Mouse (Mus musculus) fibroblast of lung, adult 2 months (primary cell): Measurements from ENCODE around the gene Il6ra.
"Not testable (repeated sequence)": the region's sequence is repeated elsewhere in the genome, so short reads cannot be mapped to it uniquely, and the experiment has no call there.

Source experiments
- DNase-seq: peaks from one replicate; pipeline ENCODE4 v3.0.0-alpha.2; 2011; ENCODE audit warnings: low read depth

Gene Il6ra

GRCm38 (mm10) chr3:89875781-89876180 is 37.2 kb downstream of the Il6ra start:
- DNase-seq = no peak

- DNase-seq = no peak
Observed at GRCm38 (mm10) chr3:89875021-89875420, 38.0 kb downstream of the Il6ra start.

DNA sequence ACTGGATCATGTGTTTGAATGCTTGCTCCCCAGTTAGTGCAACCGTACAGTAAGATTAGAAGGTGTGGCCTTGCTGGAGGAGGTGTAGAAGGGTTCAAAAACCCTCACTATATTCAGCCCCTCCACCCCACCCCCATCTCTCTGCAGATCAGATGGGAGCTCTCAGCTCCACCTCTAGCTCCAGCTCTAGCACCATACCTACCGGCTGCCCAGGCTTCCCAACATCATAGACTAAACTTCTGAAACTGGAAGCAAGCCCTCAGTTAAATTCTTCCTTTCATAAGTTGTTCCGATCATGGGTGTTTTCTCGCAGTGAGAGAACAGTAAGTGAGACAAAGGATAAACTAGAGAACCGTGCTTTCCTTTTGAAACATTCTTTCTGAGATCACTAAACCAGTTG is 38.9 kb downstream of the Il6ra start:
- DNase-seq = no peak

GRCm38 (mm10) chr3:89872684-89873083 is 40.3 kb downstream of the Il6ra start:
- no peak for DNase-seq

DNA sequence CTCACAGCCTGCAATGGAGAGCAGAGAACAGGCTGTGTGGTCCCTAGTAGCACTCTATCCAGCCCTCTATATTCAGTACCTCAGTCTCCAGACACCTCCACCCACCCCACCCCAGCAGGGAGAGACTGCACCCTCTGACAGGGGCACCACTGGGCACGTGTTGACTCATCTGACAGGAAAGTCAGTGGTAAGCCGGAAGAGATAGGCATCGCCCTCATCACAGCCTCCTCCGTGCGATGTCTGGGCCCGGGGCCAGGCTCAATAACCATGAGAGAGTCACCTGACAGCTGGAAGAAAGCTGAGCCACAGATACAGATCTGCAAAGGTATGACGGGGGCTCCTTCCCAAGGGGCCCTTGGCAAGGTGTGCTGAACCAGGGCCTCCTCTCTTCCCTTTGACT is 40.8 kb downstream of the Il6ra start:
- DNase-seq = no peak

GRCm38 (mm10) chr3:89871339-89871914 is 41.6 kb downstream of the Il6ra start:
- DNase-seq = no peak

DNA sequence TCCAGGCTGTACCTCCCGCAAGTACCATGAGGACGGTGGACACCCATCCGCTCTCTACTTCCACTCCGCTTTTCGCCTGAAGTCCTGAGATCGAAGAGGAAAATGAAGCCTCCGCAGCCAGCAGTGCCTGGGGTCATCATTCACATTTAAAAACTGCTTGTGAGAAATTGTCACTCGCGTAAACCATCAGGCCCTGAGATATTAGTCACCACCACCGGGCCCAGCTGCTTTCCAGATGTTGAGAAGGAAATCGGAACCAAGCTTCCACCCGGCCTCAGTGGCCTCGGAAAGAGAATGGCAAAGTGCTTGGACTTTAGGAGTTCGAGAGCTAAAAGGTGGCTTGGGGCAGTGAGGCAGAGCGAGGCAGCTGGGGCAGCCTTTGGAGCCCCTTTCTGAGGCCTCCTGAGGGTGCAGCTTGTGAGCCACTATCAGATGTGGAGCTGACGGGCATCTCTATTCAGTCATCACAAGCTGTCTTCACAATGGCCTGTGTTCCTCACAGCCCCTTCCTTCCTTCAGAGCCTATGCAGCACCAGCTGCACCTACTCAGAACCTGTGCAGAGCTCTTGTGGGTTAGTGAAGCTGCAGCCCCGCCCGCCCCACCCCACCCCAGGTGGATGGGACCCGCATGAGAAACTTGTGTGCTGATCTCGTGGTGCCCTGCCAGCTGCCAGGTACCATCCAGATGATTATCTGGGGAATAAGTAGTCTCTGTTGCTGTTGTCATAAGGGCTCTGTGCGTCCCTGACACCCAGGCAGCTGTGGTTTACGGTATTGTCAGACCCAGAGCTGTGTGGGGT is 42.3 kb downstream of the Il6ra start:
- DNase-seq = no peak

- no peak for DNase-seq
Observed at GRCm38 (mm10) chr3:89869556-89869955, 43.4 kb downstream of the Il6ra start.

DNA sequence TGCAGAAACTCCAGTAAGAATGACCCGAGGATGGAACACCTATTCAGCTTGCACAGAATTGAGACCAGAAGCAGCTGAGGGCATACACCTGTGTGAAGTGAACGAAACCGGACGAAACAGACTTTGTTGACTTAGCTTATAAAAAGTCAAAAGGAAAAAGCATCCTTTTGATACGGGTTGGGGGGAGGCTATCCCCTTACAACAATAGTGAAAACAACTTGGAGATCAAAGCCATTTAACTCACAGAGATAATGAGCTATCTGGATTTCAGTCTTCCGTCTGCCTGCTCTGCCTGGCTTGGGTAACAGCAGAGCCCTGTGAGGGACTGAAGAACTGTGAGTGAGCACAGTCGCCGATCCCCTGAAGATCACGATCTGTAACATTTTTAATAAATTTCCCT is 44.0 kb downstream of the Il6ra start:
- DNase-seq = no peak

GRCm38 (mm10) chr3:89868357-89868756 is 44.6 kb downstream of the Il6ra start:
- DNase-seq = no peak

GRCm38 (mm10) chr3:89867651-89868050 is 45.3 kb downstream of the Il6ra start:
- no peak for DNase-seq

DNA sequence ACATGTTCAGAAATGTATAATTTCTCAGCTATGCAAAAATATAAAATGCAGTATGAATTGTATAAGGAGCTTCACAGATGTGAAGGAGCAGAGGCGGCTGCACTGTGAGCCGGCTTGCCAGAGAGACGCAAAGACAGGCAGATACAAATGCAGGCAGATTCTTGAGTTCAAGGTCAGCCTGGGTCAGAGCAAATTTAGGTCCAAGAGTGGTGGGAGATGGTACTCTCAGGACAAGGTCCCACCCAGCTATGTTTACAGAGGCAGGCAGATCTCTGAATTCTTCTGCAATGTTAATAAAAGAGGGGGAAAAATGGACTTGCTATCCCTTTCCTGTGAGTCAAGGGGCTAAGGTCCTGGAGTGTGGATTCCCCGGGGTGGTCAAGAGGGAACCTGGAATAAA is 47.2 kb downstream of the Il6ra start:
- DNase-seq = no peak

- DNase-seq = no peak
Observed at GRCm38 (mm10) chr3:89865020-89865419, 48.0 kb downstream of the Il6ra start.

GRCm38 (mm10) chr3:89863716-89864509 is 49.1 kb downstream of the Il6ra start:
- DNase-seq = peak; percentile 70

GRCm38 (mm10) chr3:89863276-89863675 is 49.7 kb downstream of the Il6ra start:
- DNase-seq = not testable (repeated sequence)

DNA sequence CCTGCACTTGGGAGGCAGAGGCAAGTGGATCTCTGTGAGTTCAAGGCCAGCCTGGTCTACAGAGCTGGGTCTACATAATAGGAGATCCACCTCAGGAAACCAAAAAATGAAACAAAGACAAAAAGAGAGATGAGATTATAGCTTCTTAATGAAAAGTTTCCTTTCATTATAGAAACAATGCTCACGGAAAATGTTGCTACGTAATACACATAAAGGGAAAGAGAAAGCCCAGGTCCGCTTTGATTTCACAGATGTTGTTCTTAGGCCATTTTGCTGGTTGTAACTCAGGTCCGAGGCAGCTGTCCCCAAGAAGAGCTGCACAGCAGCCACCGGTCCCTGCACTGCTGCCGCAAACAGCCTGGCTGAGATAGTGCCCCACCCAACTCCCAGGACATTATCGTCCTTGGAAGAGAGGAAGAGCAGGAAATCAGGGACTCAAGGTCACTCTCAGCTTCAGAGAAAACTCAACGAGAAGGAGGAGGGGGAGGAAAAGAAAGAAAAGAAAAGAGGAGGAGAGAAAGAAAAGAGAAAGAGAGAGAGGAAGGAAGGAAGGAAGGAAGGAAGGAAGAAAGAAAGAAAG is 50.7 kb downstream of the Il6ra start:
- no peak for DNase-seq

DNA sequence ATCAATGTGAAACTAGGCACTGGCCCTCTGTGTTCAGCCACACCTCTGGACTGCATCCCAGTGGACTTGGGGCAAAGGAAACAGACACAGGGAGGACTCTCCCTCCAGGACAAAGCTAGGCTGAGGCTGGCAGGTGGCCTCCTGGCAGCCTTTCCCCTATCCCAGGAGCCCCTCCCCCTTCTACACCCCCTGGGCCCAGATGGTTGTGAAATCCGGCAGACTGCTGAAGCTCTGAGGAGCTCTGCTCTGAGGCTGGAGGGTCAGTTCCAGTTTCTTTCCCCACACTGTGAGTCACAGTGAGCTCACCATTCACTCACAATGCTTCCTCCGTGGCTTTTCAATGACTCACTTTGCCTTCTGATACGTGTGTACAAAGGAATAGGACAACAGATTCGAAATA is 51.9 kb downstream of the Il6ra start:
- peak; percentile 94 for DNase-seq

GRCm38 (mm10) chr3:89860343-89860742 is 52.7 kb downstream of the Il6ra start:
- DNase-seq = no peak

DNA sequence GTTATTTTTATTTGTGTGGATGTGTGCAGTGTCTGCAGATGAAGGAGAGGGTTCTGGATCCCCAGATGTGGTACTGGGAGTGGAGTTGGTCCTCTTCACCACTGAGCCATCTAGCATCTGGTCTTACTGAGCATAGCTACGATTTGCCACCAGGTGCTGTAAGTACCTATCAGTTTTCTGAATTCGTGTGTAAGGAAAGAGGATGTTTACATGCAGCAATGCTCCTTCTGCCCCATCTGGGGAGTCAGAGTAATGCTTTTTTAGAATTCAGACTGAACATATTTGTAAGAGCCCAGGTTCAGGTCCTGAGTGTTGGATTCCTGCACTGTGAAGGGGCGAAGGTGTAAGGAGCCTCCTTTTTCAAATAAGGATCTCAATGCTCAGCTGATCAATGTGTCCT is 53.1 kb downstream of the Il6ra start:
- DNase-seq = no peak

GRCm38 (mm10) chr3:89858888-89859287 is 54.1 kb downstream of the Il6ra start:
- no peak for DNase-seq

GRCm38 (mm10) chr3:89858123-89858522 is 54.9 kb downstream of the Il6ra start:
- no peak for DNase-seq

- DNase-seq = no peak
Observed at GRCm38 (mm10) chr3:89857353-89857752, 55.6 kb downstream of the Il6ra start.

GRCm38 (mm10) chr3:89853752-89854151 is 59.2 kb downstream of the Il6ra start:
- DNase-seq = no peak
